Mouse (Mus musculus): ENCODE data around the gene Mapk6. TPM values are rescaled to one million over a fixed set of nuclear protein-coding genes. Genes with fewer than 3 reads are reported as not detected.

The Mapk6 gene
- total and polyA plus RNA-seq, 2 experiments from 2014 or later, result 33.6 to 36.2 TPM

DNA sequence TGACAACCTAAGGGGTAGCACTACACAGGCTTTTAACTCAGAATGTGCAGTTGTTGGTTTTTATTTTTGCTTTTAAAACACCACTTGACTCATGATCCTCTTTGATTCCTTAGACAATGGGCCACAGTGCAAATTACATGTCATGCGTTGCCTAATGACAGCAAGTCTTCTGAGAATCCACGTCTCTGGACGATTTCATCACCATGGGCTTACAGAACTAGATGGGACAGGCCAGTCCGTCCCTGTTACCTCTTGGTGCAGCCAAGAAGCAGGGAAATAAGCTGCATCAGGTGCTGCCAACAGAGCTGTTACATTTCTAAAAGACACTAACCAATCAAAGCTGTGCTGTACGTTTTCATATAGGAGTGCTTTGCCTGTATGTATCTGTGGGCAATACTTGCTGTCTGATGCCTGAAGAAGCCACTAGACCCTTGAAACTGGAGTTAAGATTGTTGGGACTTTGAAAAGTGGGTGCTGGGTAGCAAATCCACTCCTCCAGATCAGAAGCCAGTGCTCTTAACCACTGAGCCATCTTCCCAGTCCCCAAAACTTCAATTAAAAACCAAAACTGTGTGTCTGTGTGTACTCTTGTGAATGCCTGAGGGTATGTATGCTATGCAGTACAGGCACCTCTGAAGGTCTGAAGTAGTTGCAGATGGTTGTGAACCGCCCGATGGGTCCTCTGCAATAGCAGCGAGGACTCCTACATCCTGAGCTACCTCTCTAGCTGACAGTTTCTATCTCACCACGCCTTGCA, 24.4 kb downstream of the Mapk6 start:
- Histone ChIP-seq H3K27ac (ENCODE audit: low read depth) (no peak overlapping the region), H3K27me3 (ENCODE audit: control insufficient read depth, insufficient read depth, low read length) (no peaks in the 10 kb centered on the region), H3K4me1 (ENCODE audit: control insufficient read depth, insufficient read depth) (no peaks in the 10 kb centered on the region), H3K4me2 (ENCODE audit: low read depth, low read length) (no peak overlapping the region), H3K9me3 (replicated peaks; ENCODE audit: control insufficient read depth, low read length) (no peaks in the 10 kb centered on the region), H3K9ac (replicated peaks; ENCODE audit: low read depth, low read length) (no peak overlapping the region), H3K36me3 (replicated peaks; ENCODE audit: control insufficient read depth, insufficient read depth, low read length) (peaks cover 36% of the 10 kb centered on the region), H3K4me3 (ENCODE audit: low read depth, low read length) (no peak overlapping the region)
- WGBS, result 77% methylated on average over 9 of the region's 9 CpGs
- ATAC-seq (ENCODE audit: insufficient read depth, low read depth) (no peak), DNase-seq (ENCODE audit: low spot score) (no peak)
- TF ChIP-seq CTCF (IDR thresholded peaks at IDR 0.05; ENCODE audit: low read depth) (no peak), EP300 (IDR thresholded peaks at IDR 0.05; ENCODE audit: low read depth) (no peak)

DNA sequence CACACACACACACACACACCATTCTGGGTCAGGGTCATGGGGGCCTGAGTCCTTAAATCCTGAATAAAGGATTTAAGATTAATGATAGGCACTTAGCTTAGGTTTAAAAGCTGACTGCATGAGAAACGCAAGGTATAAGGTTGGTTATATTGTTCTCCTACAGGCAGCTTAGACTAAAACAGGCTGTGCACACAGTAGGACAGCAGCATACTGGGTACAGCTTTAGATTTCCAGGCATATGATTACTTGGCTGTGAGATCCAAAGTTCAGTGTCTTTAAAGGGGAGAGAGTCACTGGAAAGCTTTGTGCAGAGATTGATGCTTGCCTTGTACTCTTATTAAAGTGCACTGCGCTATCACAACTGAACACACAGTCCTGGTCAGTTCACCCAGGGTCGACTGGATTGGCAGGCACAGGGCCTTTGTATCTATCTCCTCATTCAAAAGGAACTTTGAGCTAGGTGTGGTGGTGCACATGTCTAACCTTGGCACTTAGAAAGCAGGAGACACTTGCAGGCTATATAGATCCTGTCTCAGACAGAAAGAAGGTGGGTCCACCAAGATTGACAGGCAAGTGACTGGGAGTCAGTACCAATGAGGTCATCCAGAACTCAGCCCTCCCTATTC, 25.4 kb downstream of the Mapk6 start:
- no peak overlapping the region for H3K4me3 ChIP-seq (ENCODE audit: low read depth, low read length)
- peaks cover 28% of the 10 kb centered on the region for H3K36me3 ChIP-seq (replicated peaks; ENCODE audit: control insufficient read depth, insufficient read depth, low read length)
- ATAC-seq (ENCODE audit: insufficient read depth, low read depth), result no peak
- H3K4me1 ChIP-seq (ENCODE audit: control insufficient read depth, insufficient read depth), result no peaks in the 10 kb centered on the region
- TF ChIP-seq CTCF (IDR thresholded peaks at IDR 0.05; ENCODE audit: low read depth) (no peak), EP300 (IDR thresholded peaks at IDR 0.05; ENCODE audit: low read depth) (no peak)
- no peak for DNase-seq (ENCODE audit: low spot score)
- no peaks in the 10 kb centered on the region for H3K9me3 ChIP-seq (replicated peaks; ENCODE audit: control insufficient read depth, low read length)
- no peak overlapping the region for H3K9ac ChIP-seq (replicated peaks; ENCODE audit: low read depth, low read length)
- H3K27me3 ChIP-seq (ENCODE audit: control insufficient read depth, insufficient read depth, low read length), result no peaks in the 10 kb centered on the region
- H3K27ac ChIP-seq (ENCODE audit: low read depth), result no peak overlapping the region
- WGBS, result 74% methylated on average over 3 of the region's 3 CpGs
- no peak overlapping the region for H3K4me2 ChIP-seq (ENCODE audit: low read depth, low read length)

DNA sequence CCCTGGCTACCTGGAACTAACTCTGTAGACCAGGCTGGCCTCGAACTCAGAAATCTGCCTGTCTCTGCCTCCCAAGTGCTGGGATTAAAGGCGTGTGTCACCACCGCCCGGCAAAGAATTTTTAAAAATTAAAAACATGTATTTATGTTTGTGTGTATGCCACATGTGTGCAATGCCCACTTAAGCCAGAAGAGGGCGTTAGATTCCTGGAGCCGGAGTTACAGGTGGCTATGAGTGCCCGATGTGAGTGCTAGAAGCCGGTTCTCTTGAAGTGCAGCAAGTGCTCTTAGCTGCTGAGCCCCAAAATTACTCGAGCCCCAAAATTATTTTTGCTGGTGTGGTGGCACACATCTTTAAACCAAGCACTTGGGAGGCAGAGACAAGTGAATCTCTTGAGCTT, 26.0 kb downstream of the Mapk6 start:
- no peak for ATAC-seq (ENCODE audit: insufficient read depth, low read depth)
- H3K36me3 ChIP-seq (replicated peaks; ENCODE audit: control insufficient read depth, insufficient read depth, low read length), result peaks cover 21% of the 10 kb centered on the region
- WGBS, result 81% methylated on average over 9 of the region's 9 CpGs
- no peak for DNase-seq (ENCODE audit: low spot score)
- H3K4me3 ChIP-seq (ENCODE audit: low read depth, low read length), result no peak overlapping the region
- no peak overlapping the region for H3K9ac ChIP-seq (replicated peaks; ENCODE audit: low read depth, low read length)
- H3K27me3 ChIP-seq (ENCODE audit: control insufficient read depth, insufficient read depth, low read length), result no peaks in the 10 kb centered on the region
- TF ChIP-seq CTCF (IDR thresholded peaks at IDR 0.05; ENCODE audit: low read depth) (no peak), EP300 (IDR thresholded peaks at IDR 0.05; ENCODE audit: low read depth) (no peak)
- no peak overlapping the region for H3K4me2 ChIP-seq (ENCODE audit: low read depth, low read length)
- no peaks in the 10 kb centered on the region for H3K4me1 ChIP-seq (ENCODE audit: control insufficient read depth, insufficient read depth)
- H3K9me3 ChIP-seq (replicated peaks; ENCODE audit: control insufficient read depth, low read length), result no peaks in the 10 kb centered on the region
- no peak overlapping the region for H3K27ac ChIP-seq (ENCODE audit: low read depth)

DNA sequence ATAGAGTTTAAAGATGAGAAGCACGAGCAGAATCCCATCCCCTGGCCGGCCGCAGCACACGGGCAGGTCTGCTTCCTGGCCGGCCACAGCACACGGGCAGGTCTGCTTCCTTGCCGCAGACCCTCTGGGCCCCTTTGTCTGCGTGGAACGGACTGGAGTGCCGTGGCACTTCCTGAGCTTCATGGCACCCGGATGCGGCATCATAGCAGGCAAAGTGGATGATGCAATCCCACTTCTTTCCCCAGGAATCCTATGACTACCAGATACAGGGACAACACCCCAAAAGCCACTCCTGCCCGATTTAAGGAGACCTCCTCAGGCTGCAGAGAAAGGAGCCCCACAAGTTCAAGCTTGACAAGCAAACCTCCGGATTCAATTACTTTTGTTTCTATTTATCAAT, 27.0 kb downstream of the Mapk6 start:
- TF ChIP-seq EP300 (IDR thresholded peaks at IDR 0.05; ENCODE audit: low read depth) (no peak), CTCF (IDR thresholded peaks at IDR 0.05; ENCODE audit: low read depth) (no peak)
- H3K4me2 ChIP-seq (ENCODE audit: low read depth, low read length), result no peak overlapping the region
- peaks cover 16% of the 10 kb centered on the region for H3K36me3 ChIP-seq (replicated peaks; ENCODE audit: control insufficient read depth, insufficient read depth, low read length)
- 83% methylated on average over 14 of the region's 14 CpGs for WGBS
- no peak overlapping the region for H3K9ac ChIP-seq (replicated peaks; ENCODE audit: low read depth, low read length)
- H3K4me3 ChIP-seq (ENCODE audit: low read depth, low read length), result no peak overlapping the region
- H3K9me3 ChIP-seq (replicated peaks; ENCODE audit: control insufficient read depth, low read length), result no peaks in the 10 kb centered on the region
- no peaks in the 10 kb centered on the region for H3K27me3 ChIP-seq (ENCODE audit: control insufficient read depth, insufficient read depth, low read length)
- no peak overlapping the region for H3K27ac ChIP-seq (ENCODE audit: low read depth)
- no peaks in the 10 kb centered on the region for H3K4me1 ChIP-seq (ENCODE audit: control insufficient read depth, insufficient read depth)
- DNase-seq (ENCODE audit: low spot score) (no peak), ATAC-seq (ENCODE audit: insufficient read depth, low read depth) (no peak)

DNA sequence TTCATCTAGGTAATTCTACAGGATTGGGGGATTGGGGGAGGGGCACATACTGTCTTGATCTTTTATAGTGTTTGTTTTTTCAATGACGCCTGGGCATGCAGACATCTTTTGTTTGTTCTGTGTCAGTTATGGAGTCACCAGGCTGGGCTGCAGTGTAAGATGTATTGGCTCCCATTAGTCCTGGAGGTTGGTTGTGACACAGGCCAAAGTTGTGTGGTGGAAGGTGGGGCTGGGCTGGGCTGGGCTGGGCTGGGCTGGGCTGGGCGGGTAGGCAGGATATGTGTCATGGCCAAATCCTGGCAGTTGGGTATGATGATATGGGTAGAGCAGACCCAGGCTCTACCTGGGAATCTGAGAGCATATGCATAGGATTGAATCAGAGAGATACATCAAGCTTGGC, 31.0 kb downstream of the Mapk6 start:
- Histone ChIP-seq H3K9ac (replicated peaks; ENCODE audit: low read depth, low read length) (no peak overlapping the region), H3K9me3 (replicated peaks; ENCODE audit: control insufficient read depth, low read length) (no peaks in the 10 kb centered on the region), H3K27ac (ENCODE audit: low read depth) (no peak overlapping the region), H3K4me2 (ENCODE audit: low read depth, low read length) (no peak overlapping the region), H3K36me3 (replicated peaks; ENCODE audit: control insufficient read depth, insufficient read depth, low read length) (no peaks in the 10 kb centered on the region), H3K4me3 (ENCODE audit: low read depth, low read length) (no peak overlapping the region), H3K27me3 (ENCODE audit: control insufficient read depth, insufficient read depth, low read length) (no peaks in the 10 kb centered on the region), H3K4me1 (ENCODE audit: control insufficient read depth, insufficient read depth) (no peaks in the 10 kb centered on the region)
- TF ChIP-seq CTCF (IDR thresholded peaks at IDR 0.05; ENCODE audit: low read depth) (no peak), EP300 (IDR thresholded peaks at IDR 0.05; ENCODE audit: low read depth) (no peak)
- no peak for DNase-seq (ENCODE audit: low spot score)
- 69% methylated on average over 2 of the region's 2 CpGs for WGBS
- no peak for ATAC-seq (ENCODE audit: insufficient read depth, low read depth)

Measured in heart, postnatal 0 days (tissue).